ENCODE assay signal across 33 mouse cellular contexts in genomic region chr1:75412196-75412595, GRCm38 (mm10). TPM values are rescaled to one million over a fixed set of nuclear protein-coding genes. Genes with fewer than 3 reads are reported as not detected.
"Had no signal": no experiment of that assay in that cellular context is flagged by ENCODE, and none has a peak within 500 bp of the region (broad histone marks: within the 10 kb centered on the region; RNA-seq: fewer than 3 reads in every experiment).

No protein-coding gene starts in this region.

- DNase-seq: cerebellum, adult 8-10 months; cerebellum, adult 9-10 months; cerebellum, adult 9-11 months; cerebellum, postnatal 10 days; cerebellum, postnatal 14 days; cerebellum, postnatal 25 days; cerebellum, postnatal 36 days; embryo, embryonic 11 days; forebrain, postnatal 0 days; gastrocnemius, postnatal 10 days; gastrocnemius, postnatal 14 days; gastrocnemius, postnatal 25 days; gastrocnemius, postnatal 36 days; heart, adult 11 months; heart, adult 18-20 months; heart, adult 2 months had no signal

- H3K36me3 ChIP-seq: forebrain, embryonic 15.5 days had no signal

- H3K9me3 ChIP-seq: embryonic facial prominence, embryonic 10.5 days; embryonic facial prominence, embryonic 12.5 days; embryonic facial prominence, embryonic 13.5 days; embryonic facial prominence, embryonic 15.5 days; forebrain, embryonic 10.5 days; forebrain, embryonic 12.5 days; forebrain, embryonic 13.5 days; forebrain, embryonic 15.5 days; heart, embryonic 10.5 days had no signal

- H3K4me3 ChIP-seq: embryonic facial prominence, embryonic 10.5 days; embryonic facial prominence, embryonic 12.5 days; embryonic facial prominence, embryonic 13.5 days; embryonic facial prominence, embryonic 15.5 days; erythroblast, embryonic 14.5 days; forebrain, embryonic 10.5 days; forebrain, embryonic 12.5 days; forebrain, embryonic 13.5 days; forebrain, embryonic 15.5 days; heart, adult 2 months; heart, embryonic 10.5 days had no signal

- H3K4me2 ChIP-seq: embryonic facial prominence, embryonic 12.5 days; embryonic facial prominence, embryonic 13.5 days; embryonic facial prominence, embryonic 15.5 days; forebrain, embryonic 12.5 days; forebrain, embryonic 13.5 days; forebrain, embryonic 15.5 days had no signal

- H3K4me1 ChIP-seq: embryonic facial prominence, embryonic 15.5 days; forebrain, embryonic 15.5 days had no signal

- H3K27ac ChIP-seq: embryonic facial prominence, embryonic 12.5 days; embryonic facial prominence, embryonic 13.5 days; embryonic facial prominence, embryonic 15.5 days; forebrain, embryonic 10.5 days; forebrain, embryonic 12.5 days; forebrain, embryonic 13.5 days; forebrain, embryonic 15.5 days; heart, adult 2 months had no signal

- H3K27me3 ChIP-seq: embryonic facial prominence, embryonic 12.5 days; embryonic facial prominence, embryonic 13.5 days; embryonic facial prominence, embryonic 15.5 days; forebrain, embryonic 13.5 days; forebrain, embryonic 15.5 days had no signal

- H3K9ac ChIP-seq: embryonic facial prominence, embryonic 12.5 days; embryonic facial prominence, embryonic 13.5 days; embryonic facial prominence, embryonic 15.5 days; forebrain, embryonic 12.5 days; forebrain, embryonic 13.5 days; forebrain, embryonic 15.5 days; forebrain, postnatal 0 days had no signal

- ATAC-seq: forebrain, embryonic 13.5 days; forebrain, embryonic 14.5 days; forebrain, embryonic 15.5 days; forebrain, embryonic 16.5 days; forebrain, postnatal 0 days had no signal

RNA-seq across cellular contexts. Expression of gene Speg, which starts 37.1 kb away (rescaled TPM):
- total RNA-seq: common myeloid progenitor, adult 5-6 weeks had no signal

RNA-seq across cellular contexts. Expression of gene Asic4, which starts 38.0 kb away (rescaled TPM):
- total RNA-seq: common myeloid progenitor, adult 5-6 weeks; gastrocnemius, adult 18-20 months; gastrocnemius, adult 8-10 months; gastrocnemius, postnatal 10 days; gastrocnemius, postnatal 14 days; gastrocnemius, postnatal 25 days; gastrocnemius, postnatal 36 days; granulocyte monocyte progenitor cell, adult 5-6 weeks; heart, adult 18-20 months; heart, adult 2 months; heart, adult 8-10 months had no signal
- polyA plus RNA-seq: erythroblast, embryonic 14.5 days; heart, adult 2 months had no signal

RNA-seq across cellular contexts. Expression of gene Des, which starts 52.1 kb away (rescaled TPM):
- total RNA-seq: common myeloid progenitor, adult 5-6 weeks; granulocyte monocyte progenitor cell, adult 5-6 weeks had no signal
